Mouse (Mus musculus) stomach, embryonic 14.5 days (tissue): ENCODE data around the gene Slc37a1. TPM values are rescaled to one million over a fixed set of nuclear protein-coding genes. Genes with fewer than 3 reads are reported as not detected.

ENCODE experiments used
- ATAC-seq: fragments of 200-750 bp; cut with Nextera tagmentation; 2 replicates; pipeline ENCODE4 v1.8.0; 2017; ENCODE audit warnings: low read depth, moderate TSS enrichment; ENCODE audit not compliant: insufficient number of reproducible peaks, insufficient read depth, low FRiP score
- H3K27ac ChIP-seq: fragments of 300-500 bp; sonication (generic); 2 replicates; pipeline ENCODE4 v1.5.1; 2014; ENCODE audit warnings: mild to moderate bottlenecking, low read length, moderate library complexity, mixed read lengths
- H3K27me3 ChIP-seq: fragments of 300-500 bp; sonication (generic); 2 replicates; pipeline ENCODE4 v1.6.1; 2014; ENCODE audit warnings: low read length, control low read depth, mixed read lengths; ENCODE audit not compliant: control insufficient read depth, insufficient read depth
- H3K36me3 ChIP-seq: fragments of 300-500 bp; sonication (generic); 2 replicates; pipeline ENCODE4 v1.6.1; 2014; ENCODE audit warnings: mild to moderate bottlenecking, control low read depth, low read length, moderate library complexity, mixed read lengths; ENCODE audit not compliant: control insufficient read depth, insufficient read depth
- H3K4me1 ChIP-seq: fragments of 300-500 bp; sonication (generic); 2 replicates; pipeline ENCODE4 v1.6.1; 2014; ENCODE audit warnings: low read length, control low read depth, mixed read lengths; ENCODE audit not compliant: control insufficient read depth, insufficient read depth
- H3K4me2 ChIP-seq: fragments of 300-500 bp; sonication (generic); replicated peaks from 2 replicates; pipeline ENCODE4 v1.6.1; 2014; ENCODE audit warnings: low read depth, low read length, control low read depth
- H3K4me3 ChIP-seq: fragments of 300-500 bp; sonication (generic); 2 replicates; pipeline ENCODE4 v1.5.1; 2014; ENCODE audit warnings: low read depth, low read length, control low read depth
- H3K9ac ChIP-seq: fragments of 300-500 bp; sonication (generic); replicated peaks from 2 replicates; pipeline ENCODE4 v1.6.1; 2014; ENCODE audit warnings: low read depth, mild to moderate bottlenecking, control low read depth, low read length, moderate library complexity, mixed read lengths
- H3K9me3 ChIP-seq: fragments of 300-500 bp; sonication (generic); 2 replicates; pipeline ENCODE4 v1.6.1; 2016; ENCODE audit warnings: low read depth, low read length, control low read depth; ENCODE audit not compliant: control insufficient read depth
- WGBS: fragments of 180-500 bp; shearing (Covaris S2); extraction: QIAGEN DNeasy Blood & Tissue Kit; methylation state at CpG from one replicate; pipeline ENCODE4 v1.1.7; 2014; 5-methylcytosine and 5-hydroxymethylcytosine counted together
- polyA plus RNA-seq: library from polyadenylated mRNA; unstranded; fragments of >200 nt; fragmentation: Nextera tagmentation; extraction: Ambion mirVana; gene quantifications from 2 replicates; pipeline ENCODE4 v1.2.1, GENCODE M21; 2014

Slc37a1 gene
- polyA plus RNA-seq, 1 experiment from 2014 or later = 10.1 TPM

GRCm38 (mm10) chr17:31257898-31258297 lies 28.7 kb upstream of the Slc37a1 start:
- Histone ChIP-seq H3K36me3 (no peaks in the 10 kb centered on the region), H3K4me1 (no peaks in the 10 kb centered on the region), H3K4me3 (no peak overlapping the region), H3K27me3 (no peaks in the 10 kb centered on the region), H3K27ac (no peak overlapping the region), H3K9ac (no peak overlapping the region), H3K9me3 (no peaks in the 10 kb centered on the region), H3K4me2 (no peak overlapping the region)
- no peak for ATAC-seq
- 89% methylated on average over 12 of the region's 12 CpGs for WGBS

- no peak for ATAC-seq
- no peaks in the 10 kb centered on the region for H3K27me3 ChIP-seq
- no peak overlapping the region for H3K4me2 ChIP-seq
- H3K27ac ChIP-seq = no peak overlapping the region
- H3K9ac ChIP-seq = no peak overlapping the region
- no peaks in the 10 kb centered on the region for H3K9me3 ChIP-seq
- no peaks in the 10 kb centered on the region for H3K36me3 ChIP-seq
- H3K4me3 ChIP-seq = no peak overlapping the region
- H3K4me1 ChIP-seq = no peaks in the 10 kb centered on the region
- 86% methylated on average over 9 of the region's 9 CpGs for WGBS
Measured at GRCm38 (mm10) chr17:31258310-31258865, 28.2 kb upstream of the Slc37a1 start.

GRCm38 (mm10) chr17:31259145-31259544 lies 27.4 kb upstream of the Slc37a1 start:
- H3K4me1 ChIP-seq = no peaks in the 10 kb centered on the region
- no peak for ATAC-seq
- H3K27me3 ChIP-seq = no peaks in the 10 kb centered on the region
- no peak overlapping the region for H3K9ac ChIP-seq
- H3K4me3 ChIP-seq = no peak overlapping the region
- no peaks in the 10 kb centered on the region for H3K36me3 ChIP-seq
- H3K27ac ChIP-seq = no peak overlapping the region
- H3K9me3 ChIP-seq = no peaks in the 10 kb centered on the region
- H3K4me2 ChIP-seq = no peak overlapping the region
- 74% methylated on average over 4 of the region's 4 CpGs for WGBS

GRCm38 (mm10) chr17:31259825-31260224 lies 26.8 kb upstream of the Slc37a1 start:
- Histone ChIP-seq H3K4me3 (no peak overlapping the region), H3K27ac (no peak overlapping the region), H3K36me3 (no peaks in the 10 kb centered on the region), H3K9me3 (no peaks in the 10 kb centered on the region), H3K9ac (no peak overlapping the region), H3K4me2 (no peak overlapping the region), H3K4me1 (no peaks in the 10 kb centered on the region), H3K27me3 (no peaks in the 10 kb centered on the region)
- no peak for ATAC-seq
- WGBS = 68% methylated on average over 4 of the region's 4 CpGs

GRCm38 (mm10) chr17:31260430-31260829 lies 26.2 kb upstream of the Slc37a1 start:
- WGBS = 72% methylated on average over 7 of the region's 7 CpGs
- no peaks in the 10 kb centered on the region for H3K9me3 ChIP-seq
- H3K4me2 ChIP-seq = no peak overlapping the region
- no peaks in the 10 kb centered on the region for H3K36me3 ChIP-seq
- no peak overlapping the region for H3K27ac ChIP-seq
- no peaks in the 10 kb centered on the region for H3K4me1 ChIP-seq
- ATAC-seq = no peak
- H3K4me3 ChIP-seq = no peak overlapping the region
- no peaks in the 10 kb centered on the region for H3K27me3 ChIP-seq
- no peak overlapping the region for H3K9ac ChIP-seq

GRCm38 (mm10) chr17:31261352-31261751 lies 25.2 kb upstream of the Slc37a1 start:
- Histone ChIP-seq H3K27me3 (no peaks in the 10 kb centered on the region), H3K4me3 (no peak overlapping the region), H3K9ac (no peak overlapping the region), H3K9me3 (no peaks in the 10 kb centered on the region), H3K36me3 (no peaks in the 10 kb centered on the region), H3K27ac (no peak overlapping the region), H3K4me1 (no peaks in the 10 kb centered on the region), H3K4me2 (no peak overlapping the region)
- 83% methylated on average over 6 of the region's 6 CpGs for WGBS
- ATAC-seq = no peak

- no peak overlapping the region for H3K27ac ChIP-seq
- no peak for ATAC-seq
- H3K4me1 ChIP-seq = no peaks in the 10 kb centered on the region
- H3K27me3 ChIP-seq = no peaks in the 10 kb centered on the region
- no peak overlapping the region for H3K4me3 ChIP-seq
- H3K36me3 ChIP-seq = no peaks in the 10 kb centered on the region
- H3K4me2 ChIP-seq = no peak overlapping the region
- 63% methylated on average over 5 of the region's 5 CpGs for WGBS
- no peak overlapping the region for H3K9ac ChIP-seq
- no peaks in the 10 kb centered on the region for H3K9me3 ChIP-seq
Measured at GRCm38 (mm10) chr17:31262715-31263114, 23.9 kb upstream of the Slc37a1 start.

- Histone ChIP-seq H3K27ac (no peak overlapping the region), H3K4me2 (no peak overlapping the region), H3K9ac (no peak overlapping the region), H3K4me1 (no peaks in the 10 kb centered on the region), H3K27me3 (no peaks in the 10 kb centered on the region), H3K36me3 (no peaks in the 10 kb centered on the region), H3K4me3 (no peak overlapping the region), H3K9me3 (no peaks in the 10 kb centered on the region)
- ATAC-seq = no peak
- 91% methylated on average over 5 of the region's 5 CpGs for WGBS
Measured at GRCm38 (mm10) chr17:31263770-31264169, 22.8 kb upstream of the Slc37a1 start.

GRCm38 (mm10) chr17:31264372-31264771 lies 22.2 kb upstream of the Slc37a1 start:
- Histone ChIP-seq H3K27me3 (no peaks in the 10 kb centered on the region), H3K4me1 (no peaks in the 10 kb centered on the region), H3K4me2 (no peak overlapping the region), H3K27ac (no peak overlapping the region), H3K9me3 (no peaks in the 10 kb centered on the region), H3K36me3 (no peaks in the 10 kb centered on the region), H3K9ac (no peak overlapping the region), H3K4me3 (no peak overlapping the region)
- 59% methylated on average over 6 of the region's 6 CpGs for WGBS
- ATAC-seq = no peak
